Mouse (Mus musculus) CH12.LX (cell line): ENCODE results near the gene Zmynd10. TPM values are rescaled to one million over a fixed set of nuclear protein-coding genes. Genes with fewer than 3 reads are reported as not detected.

Experiments used
- DNase-seq: peaks from one replicate; pipeline ENCODE4 v3.0.0-alpha.2; 2013; ENCODE audit errors: extremely low read depth
- H3K27ac ChIP-seq: 2 replicates; pipeline ENCODE4 v1.5.1; 2012; ENCODE audit warnings: low read depth, mild to moderate bottlenecking, control low read depth, moderate library complexity; ENCODE audit not compliant: insufficient read depth
- H3K27me3 ChIP-seq: replicated peaks from 2 replicates; pipeline ENCODE3; 2012; ENCODE audit warnings: inconsistent platforms
- H3K36me3 ChIP-seq, 2 experiments: replicated peaks in 1 of 2; 2 replicates each; pipeline versions ENCODE3 to v1.6.1; 2012; ENCODE audit warnings: inconsistent platforms in 1 of 2, low read length in 1 of 2, mild to moderate bottlenecking in 1 of 2, mixed read lengths in 1 of 2, moderate library complexity in 1 of 2; ENCODE audit not compliant: control insufficient read depth in 1 of 2, insufficient read depth in 1 of 2
- H3K4me1 ChIP-seq, 2 experiments: 2 replicates each; pipeline ENCODE4 v1.6.1; 2012; ENCODE audit warnings: inconsistent platforms in 1 of 2, moderate library complexity in 1 of 2; ENCODE audit not compliant: insufficient read depth in 2 of 2, control insufficient read depth in 1 of 2
- H3K4me2 ChIP-seq: 2 replicates; pipeline ENCODE4 v1.6.1; 2012; ENCODE audit warnings: low read depth, mild to moderate bottlenecking, control low read depth; ENCODE audit not compliant: poor library complexity, insufficient read depth, severe bottlenecking
- H3K4me3 ChIP-seq, 3 experiments: fragments of 150-350 bp in 1 of 3; sonication (generic) in 1 of 3; replicated peaks in 1 of 3; 2 replicates each; pipeline versions ENCODE3 to v1.5.1; 2011 to 2012; ENCODE audit warnings: low read depth in 2 of 3, low read length in 2 of 3, mild to moderate bottlenecking in 2 of 3, moderate library complexity in 2 of 3, control low read depth in 1 of 3, improper control_type of control experiment in 1 of 3, inconsistent platforms in 1 of 3, mixed read lengths in 1 of 3; ENCODE audit not compliant: poor library complexity in 1 of 3
- H3K79me2 ChIP-seq: replicated peaks from 2 replicates; pipeline ENCODE4 v1.6.1; 2012; ENCODE audit warnings: mild to moderate bottlenecking, moderate library complexity; ENCODE audit not compliant: control insufficient read depth, poor library complexity, insufficient read depth, severe bottlenecking; ENCODE audit errors: extremely low read depth
- H3K9ac ChIP-seq: 2 replicates; pipeline ENCODE4 v1.6.1; 2012; ENCODE audit warnings: low read depth, mild to moderate bottlenecking, control low read depth, moderate library complexity; ENCODE audit not compliant: insufficient read depth
- H3K9me3 ChIP-seq: replicated peaks from 2 replicates; pipeline ENCODE3; 2012; ENCODE audit warnings: low read length, inconsistent platforms, mixed read lengths
- CHD2 ChIP-seq: IDR thresholded peaks from 2 replicates; pipeline ENCODE4 v1.6.1; 2011; ENCODE audit warnings: low read length, improper control_type of control experiment
- CTCF ChIP-seq, 2 experiments: IDR thresholded peaks in 1 of 2; conservative IDR thresholded peaks in 1 of 2; 2 replicates each; pipeline ENCODE4 v1.5.1; 2011 to 2012; ENCODE audit warnings: low read depth in 2 of 2, low read length in 2 of 2, improper control_type of control experiment in 1 of 2, inconsistent platforms in 1 of 2, mild to moderate bottlenecking in 1 of 2, moderate library complexity in 1 of 2
- E2F4 ChIP-seq: IDR thresholded peaks from 2 replicates; pipeline ENCODE4 v1.6.1; 2011; ENCODE audit warnings: low read depth, low read length, improper control_type of control experiment; ENCODE audit not compliant: insufficient replicate concordance
- EP300 ChIP-seq: IDR thresholded peaks from 2 replicates; pipeline ENCODE4 v1.6.1; 2011; ENCODE audit warnings: low read length, improper control_type of control experiment
- ETS1 ChIP-seq: conservative IDR thresholded peaks from 2 replicates; pipeline ENCODE4 v1.6.1; 2012; ENCODE audit warnings: low read depth, mild to moderate bottlenecking, inconsistent platforms, low read length, improper control_type of control experiment, moderate library complexity
- JUN ChIP-seq: IDR thresholded peaks from 2 replicates; pipeline ENCODE4 v1.6.1; 2011; ENCODE audit warnings: low read depth, mild to moderate bottlenecking, low read length, improper control_type of control experiment, moderate library complexity; ENCODE audit not compliant: insufficient read depth
- KAT2A ChIP-seq: IDR thresholded peaks from 2 replicates; pipeline ENCODE4 v1.6.1; 2012; ENCODE audit warnings: low read length, improper control_type of control experiment, inconsistent platforms; ENCODE audit not compliant: insufficient replicate concordance
- MAZ ChIP-seq: IDR thresholded peaks from 2 replicates; pipeline ENCODE4 v1.6.1; 2012; ENCODE audit warnings: low read depth, mild to moderate bottlenecking, inconsistent platforms, low read length, improper control_type of control experiment, moderate library complexity
- MXI1 ChIP-seq: IDR thresholded peaks from 2 replicates; pipeline ENCODE4 v1.6.1; 2011; ENCODE audit warnings: mild to moderate bottlenecking, low read depth, low read length, improper control_type of control experiment
- MYC ChIP-seq: IDR thresholded peaks from 2 replicates; pipeline ENCODE4 v1.6.1; 2011; ENCODE audit warnings: low read depth, mild to moderate bottlenecking, improper control_type of control experiment, low read length
- NELFE ChIP-seq: IDR thresholded peaks from 2 replicates; pipeline ENCODE4 v1.6.1; 2011; ENCODE audit warnings: low read depth, low read length, improper control_type of control experiment
- NRF1 ChIP-seq: IDR thresholded peaks from 2 replicates; pipeline ENCODE4 v1.6.1; 2014; ENCODE audit warnings: low read depth, mild to moderate bottlenecking, inconsistent platforms, low read length, improper control_type of control experiment, moderate library complexity
- PAX5 ChIP-seq: IDR thresholded peaks from 2 replicates; pipeline ENCODE4 v1.6.1; 2012; ENCODE audit warnings: low read length, inconsistent platforms, mixed read lengths
- POLR2A ChIP-seq: IDR thresholded peaks from 2 replicates; pipeline ENCODE4 v1.6.1; 2011; ENCODE audit warnings: low read depth, mild to moderate bottlenecking, improper control_type of control experiment, low read length
- RAD21 ChIP-seq: IDR thresholded peaks from 2 replicates; pipeline ENCODE4 v1.6.1; 2011; ENCODE audit warnings: low read depth, mild to moderate bottlenecking, low read length, improper control_type of control experiment, moderate library complexity
- SMC3 ChIP-seq: IDR thresholded peaks from 2 replicates; pipeline ENCODE4 v1.6.1; 2011; ENCODE audit warnings: low read depth, low read length, improper control_type of control experiment
- TBP ChIP-seq: conservative IDR thresholded peaks from 2 replicates; pipeline ENCODE4 v1.6.1; 2011; ENCODE audit warnings: low read depth, low read length, improper control_type of control experiment
- UBTF ChIP-seq: IDR thresholded peaks from 2 replicates; pipeline ENCODE4 v1.6.1; 2012; ENCODE audit warnings: low read depth, mild to moderate bottlenecking, inconsistent platforms, low read length, improper control_type of control experiment, moderate library complexity
- USF1 ChIP-seq: IDR thresholded peaks from 2 replicates; pipeline ENCODE4 v1.6.1; 2014; ENCODE audit warnings: low read depth, mild to moderate bottlenecking, inconsistent platforms, low read length, improper control_type of control experiment
- ZKSCAN1 ChIP-seq: IDR thresholded peaks from 2 replicates; pipeline ENCODE4 v1.6.1; 2012; ENCODE audit warnings: low read depth, inconsistent platforms, low read length, improper control_type of control experiment, borderline replicate concordance
- dilution Hi-C: fragments of 300-500 bp; cut with MboI; formaldehyde crosslinking; loops from 2 replicates; pipeline ENCODE4 v1.14.3; 2020; ENCODE audit warnings: low sequenced_read_pairs; ENCODE audit not compliant: extremely low pct_unique_long_range_greater_than_20kb, extremely low pct_ligation_motif_present
- in situ Hi-C: fragments of 300-500 bp; cut with MboI; formaldehyde crosslinking; loops from 3 replicates; pipeline ENCODE4 v1.14.3; 2019; ENCODE audit warnings: low sequenced_read_pairs, low pct_ligation_motif_present, low pct_unique_long_range_greater_than_20kb, mixed read lengths
- polyA plus RNA-seq: library from polyadenylated mRNA; unstranded; fragments of >175 nt; gene quantifications from 2 replicates; pipeline ENCODE4 v1.2.1, GENCODE M21; 2012; ENCODE audit warnings: low read depth; ENCODE audit not compliant: insufficient read length
- total RNA-seq, 2 experiments: library from RNA; depleted of rRNA; stranded (reverse); fragments of 300-350 nt in 1 of 2; fragments of >200 nt in 1 of 2; gene quantifications; 2 replicates each; pipeline ENCODE4 v1.2.3; 2012 to 2014

Gene Zmynd10
- total and polyA plus RNA-seq, 3 experiments = 0.34 to 0.63 TPM; not detected in 1

DNA sequence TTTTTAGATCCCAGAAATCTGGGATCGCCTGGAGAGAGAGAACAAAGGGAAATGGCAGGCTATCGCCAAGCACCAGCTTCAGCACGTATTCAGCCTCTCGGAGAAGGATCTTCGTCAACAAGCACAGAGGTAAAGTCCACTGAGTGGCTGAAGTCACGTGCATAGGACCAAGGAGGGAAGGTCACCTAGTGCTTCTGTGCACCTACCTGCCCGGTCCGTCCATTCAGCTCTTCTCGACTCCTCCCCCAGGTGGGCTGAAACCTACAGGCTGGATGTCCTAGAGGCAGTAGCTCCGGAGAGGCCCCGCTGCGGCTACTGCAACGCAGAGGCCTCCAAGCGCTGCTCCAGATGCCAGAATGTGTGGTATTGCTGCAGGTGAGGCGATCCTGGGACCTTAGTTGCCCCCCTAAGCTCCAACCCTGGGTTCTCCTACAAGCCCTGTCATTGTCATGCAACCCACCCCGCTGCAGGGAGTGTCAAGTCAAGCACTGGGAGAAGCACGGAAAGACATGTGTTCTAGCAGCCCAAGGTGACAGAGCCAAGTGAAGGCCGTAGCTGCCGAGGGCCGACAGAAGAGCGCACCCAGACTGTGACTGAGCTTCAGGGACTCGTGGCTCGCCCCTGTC, 3.5 kb downstream of the Zmynd10 start:
- TF ChIP-seq RAD21 (no peak), ETS1 (no peak)
- Histone ChIP-seq H3K9me3 (no peaks in the 10 kb centered on the region), H3K4me2 (no peak overlapping the region), H3K4me1 (peaks cover 5 to 44% of the 10 kb centered on the region in 2 experiments), H3K79me2 (peaks cover 7% of the 10 kb centered on the region), H3K27me3 (no peaks in the 10 kb centered on the region), H3K9ac (no peak overlapping the region), H3K27ac (no peak overlapping the region), H3K4me3 (no peak overlapping the region), H3K36me3 (peaks cover 5 to 15% of the 10 kb centered on the region in 2 experiments)
- no peak for DNase-seq
- in situ Hi-C loops (no loop called here), dilution Hi-C loops (no loop called here)

DNA sequence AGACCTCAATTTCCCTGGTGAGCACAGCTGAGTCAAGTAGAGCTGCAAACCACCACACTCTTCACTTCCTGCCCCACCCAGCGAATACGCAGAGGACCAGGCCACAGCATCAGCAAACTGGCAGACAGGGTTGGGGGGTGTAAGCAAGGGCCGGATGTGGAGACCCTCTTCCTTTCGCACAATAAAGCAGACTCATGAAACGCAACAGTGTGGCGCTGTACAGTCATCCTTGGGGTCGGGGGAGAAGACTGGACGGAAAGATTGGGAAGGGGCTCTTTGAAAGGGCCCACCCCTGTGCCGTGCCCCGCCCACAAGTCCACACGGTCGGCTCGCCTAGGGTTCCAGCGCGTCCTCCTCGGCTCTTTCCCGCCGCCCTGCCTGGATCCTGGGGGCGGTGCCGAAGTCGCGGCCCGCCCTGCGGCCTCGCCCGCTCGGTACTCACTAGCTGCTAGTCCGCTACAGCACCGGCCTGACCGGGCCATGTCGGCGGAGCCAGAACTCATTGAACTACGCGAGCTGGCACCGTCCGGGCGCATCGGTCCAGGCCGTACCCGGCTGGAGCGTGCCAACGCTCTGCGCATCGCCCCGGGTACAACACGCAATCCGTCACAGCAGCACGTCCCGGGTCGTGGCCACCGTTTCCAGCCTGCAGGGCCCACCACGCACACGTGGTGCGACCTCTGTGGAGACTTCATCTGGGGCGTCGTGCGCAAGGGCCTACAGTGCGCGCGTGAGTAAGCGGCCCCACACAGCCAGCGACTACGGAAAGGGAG, 4.2 kb downstream of the Zmynd10 start, which contains the start of gene Rassf1:
TSS of gene Rassf1 (plus strand) at position 439 of the 773 bp plus-strand sequence.
- H3K27ac ChIP-seq = no peak within 1 kb of the TSS
- no peak for TF ChIP-seq CHD2
- no peak for TF ChIP-seq CTCF (conservative IDR thresholded peaks at IDR 0.05 in 1 of 2, IDR thresholded peaks at IDR 0.05 in 1 of 2; ENCODE audit: low read depth in 2 of 2, low read length in 2 of 2)
- no peak for TF ChIP-seq USF1
- no peak for TF ChIP-seq PAX5
- no peak for TF ChIP-seq NELFE
- TF ChIP-seq E2F4 = no peak
- no peak for TF ChIP-seq ZKSCAN1
- TF ChIP-seq TBP = no peak
- no peak for TF ChIP-seq KAT2A
- TF ChIP-seq UBTF = no peak
- no peak for TF ChIP-seq EP300
- no peak for TF ChIP-seq MXI1
- TF ChIP-seq JUN = no peak
- TF ChIP-seq MYC = no peak
- TF ChIP-seq MAZ = no peak
- TF ChIP-seq POLR2A = no peak
- no peak for TF ChIP-seq RAD21
- no peak for TF ChIP-seq SMC3
- TF ChIP-seq NRF1 = no peak
- TF ChIP-seq, all 38 proteins: peak for 0
- dilution Hi-C loops (no loop called here), in situ Hi-C loops (no loop called here)
- H3K36me3 ChIP-seq = peaks cover 5 to 15% of the 10 kb centered on the region in 2 experiments
- H3K9ac ChIP-seq = no peak within 1 kb of the TSS
- H3K9me3 ChIP-seq = no peaks in the 10 kb centered on the region
- H3K4me1 ChIP-seq = peaks cover 5 to 43% of the 10 kb centered on the region in 2 experiments
- H3K27me3 ChIP-seq = no peaks in the 10 kb centered on the region
- peaks cover 14% of the 10 kb centered on the region for H3K79me2 ChIP-seq
- DNase-seq = no peak
- H3K4me2 ChIP-seq = no peak within 1 kb of the TSS
- no peak within 1 kb of the TSS for H3K4me3 ChIP-seq
